In genomic region chr7:16845820-16846167, GRCm38 (mm10) we compare ENCODE assay signal across 9 mouse cellular contexts. TPM values are rescaled to one million over a fixed set of nuclear protein-coding genes. Genes with fewer than 3 reads are reported as not detected.
DNase-seq lines count a peak whose midpoint lies in the region; ATAC-seq lines count a peak whose summit lies in the region.
"Had no signal": no experiment of that assay in that cellular context is flagged by ENCODE, and none has a peak within 500 bp of the region (broad histone marks: within the 10 kb centered on the region; RNA-seq: fewer than 3 reads in every experiment).

No protein-coding gene starts in this region.

- H3K9ac ChIP-seq in lung, embryonic 15.5 days: peak overlapping the region; percentile 74
- H3K9ac ChIP-seq in intestine, embryonic 14.5 days (ENCODE audit: low read length): 0 out of 2 replicates have a peak overlapping the region, but pooled peaks have one; percentile 3
- H3K9ac ChIP-seq in neural tube, embryonic 12.5 days: no peak overlapping the region

- H3K4me1 ChIP-seq in erythroblast, embryonic 14.5 days (ENCODE audit: control insufficient read depth): peaks cover 54% of the 10 kb centered on the region
- peaks cover 38% of the 10 kb centered on the region for H3K4me1 ChIP-seq in lung, embryonic 15.5 days
- H3K4me1 ChIP-seq in intestine, embryonic 14.5 days (replicated peaks; ENCODE audit: control insufficient read depth, insufficient read depth, low read length): peaks cover 16% of the 10 kb centered on the region
- peaks cover 30% of the 10 kb centered on the region for H3K4me1 ChIP-seq in neural tube, embryonic 12.5 days

- H3K4me3 ChIP-seq in erythroblast, embryonic 14.5 days (replicated peaks): peak overlapping the region; percentile 80
- peak overlapping the region; percentile 74 for H3K4me3 ChIP-seq in lung, embryonic 15.5 days
- peak overlapping the region; percentile 58; the same call in 1 of the 2 replicates for H3K4me3 ChIP-seq in intestine, embryonic 14.5 days (ENCODE audit: low read depth, low read length)
- no peak overlapping the region for H3K4me3 ChIP-seq in neural tube, embryonic 12.5 days
- H3K4me3 ChIP-seq: myocyte had no signal

- H3K27me3 ChIP-seq in erythroblast, embryonic 14.5 days (ENCODE audit: control insufficient read depth): no peaks in the 10 kb centered on the region
- H3K27me3 ChIP-seq in lung, embryonic 15.5 days: no peaks in the 10 kb centered on the region
- no peaks in the 10 kb centered on the region for H3K27me3 ChIP-seq in intestine, embryonic 14.5 days (replicated peaks; ENCODE audit: control insufficient read depth, insufficient read depth, low read length)
- no peaks in the 10 kb centered on the region for H3K27me3 ChIP-seq in neural tube, embryonic 12.5 days (replicated peaks)

- H3K4me2 ChIP-seq in lung, embryonic 15.5 days: peak overlapping the region; percentile 95
- peak overlapping the region; percentile 95 for H3K4me2 ChIP-seq in intestine, embryonic 14.5 days (ENCODE audit: low read length)
- peak overlapping the region; percentile 97 for H3K4me2 ChIP-seq in neural tube, embryonic 12.5 days (replicated peaks)

- peak overlapping the region; percentile 90 for H3K27ac ChIP-seq in lung, embryonic 15.5 days
- H3K27ac ChIP-seq in intestine, embryonic 14.5 days (ENCODE audit: low read depth): peak overlapping the region; percentile 51; the same call in 1 of the 2 replicates
- H3K27ac ChIP-seq in neural tube, embryonic 12.5 days: no peak overlapping the region

- H3K9me3 ChIP-seq in erythroblast, embryonic 14.5 days (ENCODE audit: control insufficient read depth, low read length): no peaks in the 10 kb centered on the region
- no peaks in the 10 kb centered on the region for H3K9me3 ChIP-seq in lung, embryonic 15.5 days
- H3K9me3 ChIP-seq in intestine, embryonic 14.5 days (ENCODE audit: control insufficient read depth, low read length): no peaks in the 10 kb centered on the region
- no peaks in the 10 kb centered on the region for H3K9me3 ChIP-seq in neural tube, embryonic 12.5 days

- WGBS in lung, embryonic 15.5 days: 27% methylated on average over 10 of the region's 10 CpGs
- WGBS in intestine, embryonic 14.5 days: 34% methylated on average over 10 of the region's 10 CpGs
- 33% methylated on average over 10 of the region's 10 CpGs for WGBS in neural tube, embryonic 12.5 days

- peaks cover 22% of the 10 kb centered on the region for H3K36me3 ChIP-seq in erythroblast, embryonic 14.5 days (ENCODE audit: control insufficient read depth)
- H3K36me3 ChIP-seq in lung, embryonic 15.5 days: peaks cover 30% of the 10 kb centered on the region
- H3K36me3 ChIP-seq in intestine, embryonic 14.5 days (ENCODE audit: control insufficient read depth, insufficient read depth, low read length): peaks cover 31% of the 10 kb centered on the region
- H3K36me3 ChIP-seq in neural tube, embryonic 12.5 days: peaks cover 37% of the 10 kb centered on the region

- no peak for ATAC-seq in erythroblast, adult 5-6 weeks (replicated peaks; ENCODE audit: low FRiP score, poor library complexity, severe bottlenecking)
- ATAC-seq in lung, embryonic 15.5 days (ENCODE audit: borderline replicate concordance, extremely low read depth, low FRiP score, low TSS enrichment): no peak
- no peak for ATAC-seq in intestine, embryonic 14.5 days (replicated peaks; ENCODE audit: low FRiP score, low TSS enrichment, low read depth)
- no peak for ATAC-seq in neural tube, embryonic 12.5 days (ENCODE audit: low FRiP score, low read depth)
- ATAC-seq in CD4-positive, CD25-positive, alpha-beta regulatory T cell, adult 4 months: no peak

- DNase-seq in lung, postnatal 25 days (ENCODE audit: low spot score): no peak
- no peak for DNase-seq in intestine, embryonic 14.5 days (ENCODE audit: low spot score)
- DNase-seq in ovary, postnatal 14 days (ENCODE audit: low spot score): no peak

RNA-seq across cellular contexts. Expression of gene Prkd2, which starts 3.1 kb away (rescaled TPM):
- polyA plus RNA-seq in erythroblast, embryonic 14.5 days (2012): 0.61 and 0.66 TPM in 2 replicates
- total RNA-seq in erythroblast, adult 5-6 weeks (2015; ENCODE audit: low replicate concordance): 4.6 and 18.8 TPM in 2 replicates
- total RNA-seq in erythroblast, adult 5-6 weeks (2017; ENCODE audit: low replicate concordance): 2.5 and 5.1 TPM in 2 replicates
- 18.9 and 19.7 TPM in 2 replicates for polyA plus RNA-seq in lung, embryonic 15.5 days (2015; fragmentation: Nextera tagmentation; extraction: Ambion mirVana)
- polyA plus RNA-seq in intestine, embryonic 14.5 days (2014; fragmentation: Nextera tagmentation; extraction: Ambion mirVana): 12.0 and 12.8 TPM in 2 replicates
- 9.5 and 10.4 TPM in 2 replicates for polyA plus RNA-seq in neural tube, embryonic 12.5 days (2016; fragmentation: Nextera tagmentation; extraction: Ambion mirVana)
- polyA plus RNA-seq in CD4-positive, CD25-positive, alpha-beta regulatory T cell, adult 4 months (2017; shearing (Covaris generic)): 10 to 100 TPM; 57.3 to 60.0 TPM

RNA-seq across cellular contexts. Expression of gene Fkrp, which starts 29.3 kb away (rescaled TPM):
- polyA plus RNA-seq in erythroblast, embryonic 14.5 days (2012): 1.2 and 1.5 TPM in 2 replicates
- 2.5 and 4.2 TPM in 2 replicates for total RNA-seq in erythroblast, adult 5-6 weeks (2015; ENCODE audit: low replicate concordance)
- 3.1 and 8.0 TPM in 2 replicates for total RNA-seq in erythroblast, adult 5-6 weeks (2017; ENCODE audit: low replicate concordance)
- 28.9 and 30.6 TPM in 2 replicates for polyA plus RNA-seq in lung, embryonic 15.5 days (2015; fragmentation: Nextera tagmentation; extraction: Ambion mirVana)
- 27.5 and 28.3 TPM in 2 replicates for polyA plus RNA-seq in intestine, embryonic 14.5 days (2014; fragmentation: Nextera tagmentation; extraction: Ambion mirVana)
- polyA plus RNA-seq in neural tube, embryonic 12.5 days (2016; fragmentation: Nextera tagmentation; extraction: Ambion mirVana): 35.7 and 36.2 TPM in 2 replicates
- 10 to 100 TPM in 1 of 2 experiments, 1 to 10 TPM in 1; 6.8 to 11.2 TPM for polyA plus RNA-seq in CD4-positive, CD25-positive, alpha-beta regulatory T cell, adult 4 months (2017; shearing (Covaris generic))

RNA-seq across cellular contexts. Expression of gene Dact3, which starts 29.3 kb away (rescaled TPM):
- polyA plus RNA-seq in erythroblast, embryonic 14.5 days (2012): 0.02 TPM in 2 replicates
- total RNA-seq in erythroblast, adult 5-6 weeks (2015; ENCODE audit: low replicate concordance): not detected in 2 replicates
- not detected in 2 replicates for total RNA-seq in erythroblast, adult 5-6 weeks (2017; ENCODE audit: low replicate concordance)
- 3.5 and 3.7 TPM in 2 replicates for polyA plus RNA-seq in lung, embryonic 15.5 days (2015; fragmentation: Nextera tagmentation; extraction: Ambion mirVana)
- 5.3 and 5.5 TPM in 2 replicates for polyA plus RNA-seq in intestine, embryonic 14.5 days (2014; fragmentation: Nextera tagmentation; extraction: Ambion mirVana)
- 9.0 and 10.2 TPM in 2 replicates for polyA plus RNA-seq in neural tube, embryonic 12.5 days (2016; fragmentation: Nextera tagmentation; extraction: Ambion mirVana)
- not detected for polyA plus RNA-seq in CD4-positive, CD25-positive, alpha-beta regulatory T cell, adult 4 months (2017; shearing (Covaris generic))

RNA-seq across cellular contexts. Expression of gene Strn4, which starts 30.1 kb away (rescaled TPM):
- polyA plus RNA-seq in erythroblast, embryonic 14.5 days (2012): 11.1 and 11.3 TPM in 2 replicates
- 21.5 and 22.4 TPM in 2 replicates for total RNA-seq in erythroblast, adult 5-6 weeks (2015; ENCODE audit: low replicate concordance)
- total RNA-seq in erythroblast, adult 5-6 weeks (2017; ENCODE audit: low replicate concordance): 34.3 and 69.7 TPM in 2 replicates
- polyA plus RNA-seq in lung, embryonic 15.5 days (2015; fragmentation: Nextera tagmentation; extraction: Ambion mirVana): 102 TPM in 2 replicates
- polyA plus RNA-seq in intestine, embryonic 14.5 days (2014; fragmentation: Nextera tagmentation; extraction: Ambion mirVana): 107 and 111 TPM in 2 replicates
- 170 and 172 TPM in 2 replicates for polyA plus RNA-seq in neural tube, embryonic 12.5 days (2016; fragmentation: Nextera tagmentation; extraction: Ambion mirVana)
- 10 to 100 TPM; 19.2 TPM for polyA plus RNA-seq in CD4-positive, CD25-positive, alpha-beta regulatory T cell, adult 4 months (2017; shearing (Covaris generic))

RNA-seq across cellular contexts. Expression of gene Gng8, which starts 45.8 kb away (rescaled TPM):
- polyA plus RNA-seq in erythroblast, embryonic 14.5 days (2012): not detected in 2 replicates
- not detected in 2 replicates for total RNA-seq in erythroblast, adult 5-6 weeks (2015; ENCODE audit: low replicate concordance)
- not detected in 2 replicates for total RNA-seq in erythroblast, adult 5-6 weeks (2017; ENCODE audit: low replicate concordance)
- 11.2 and 12.0 TPM in 2 replicates for polyA plus RNA-seq in lung, embryonic 15.5 days (2015; fragmentation: Nextera tagmentation; extraction: Ambion mirVana)
- polyA plus RNA-seq in intestine, embryonic 14.5 days (2014; fragmentation: Nextera tagmentation; extraction: Ambion mirVana): 12.5 and 13.9 TPM in 2 replicates
- polyA plus RNA-seq in neural tube, embryonic 12.5 days (2016; fragmentation: Nextera tagmentation; extraction: Ambion mirVana): 8.4 and 9.6 TPM in 2 replicates
- polyA plus RNA-seq in CD4-positive, CD25-positive, alpha-beta regulatory T cell, adult 4 months (2017; shearing (Covaris generic)): not detected
